Mouse (Mus musculus) lung, embryonic 14.5 days (tissue): Measurements from ENCODE around the gene Aif1. TPM values are rescaled to one million over a fixed set of nuclear protein-coding genes. Genes with fewer than 3 reads are reported as not detected.

Experiments
- ATAC-seq: fragments of 200-750 bp; cut with Nextera tagmentation; 2 replicates; pipeline ENCODE4 v1.8.0; 2017; ENCODE audit warnings: mild to moderate bottlenecking, moderate TSS enrichment, moderate library complexity; ENCODE audit not compliant: insufficient read depth
- DNase-seq: peaks from one replicate; pipeline ENCODE4 v3.0.0-alpha.2; 2015
- H3K27ac ChIP-seq: fragments of 300-500 bp; sonication (generic); 2 replicates; pipeline ENCODE4 v1.5.1; 2014; ENCODE audit warnings: low read depth, mild to moderate bottlenecking, moderate library complexity
- H3K27me3 ChIP-seq: fragments of 300-500 bp; sonication (generic); 2 replicates; pipeline ENCODE4 v1.6.1; 2014; ENCODE audit warnings: low read length, control low read depth; ENCODE audit not compliant: insufficient read depth
- H3K36me3 ChIP-seq: fragments of 300-500 bp; sonication (generic); 2 replicates; pipeline ENCODE4 v1.6.1; 2014; ENCODE audit warnings: control low read depth; ENCODE audit not compliant: insufficient read depth
- H3K4me1 ChIP-seq: fragments of 300-500 bp; sonication (generic); 2 replicates; pipeline ENCODE4 v1.6.1; 2014; ENCODE audit warnings: antibody characterized with exemption, control low read depth; ENCODE audit not compliant: insufficient read depth
- H3K4me2 ChIP-seq: fragments of 300-500 bp; sonication (generic); 2 replicates; pipeline ENCODE4 v1.6.1; 2014; ENCODE audit warnings: mild to moderate bottlenecking
- H3K4me3 ChIP-seq: fragments of 300-500 bp; sonication (generic); 2 replicates; pipeline ENCODE4 v1.5.1; 2014; ENCODE audit warnings: low read depth, low read length
- H3K9ac ChIP-seq: fragments of 300-500 bp; sonication (generic); 2 replicates; pipeline ENCODE4 v1.6.1; 2014
- H3K9me3 ChIP-seq: fragments of 300-500 bp; sonication (generic); 2 replicates; pipeline ENCODE4 v1.6.1; 2016; ENCODE audit warnings: low read depth, low read length, control low read depth
- CTCF ChIP-seq: IDR thresholded peaks from 2 replicates; pipeline ENCODE4 v1.5.1; 2016; ENCODE audit warnings: antibody characterized with exemption, low read depth
- WGBS: fragments of 180-500 bp; shearing (Covaris S2); extraction: QIAGEN DNeasy Blood & Tissue Kit; methylation state at CpG from one replicate; pipeline ENCODE4 v1.1.7; 2014; 5-methylcytosine and 5-hydroxymethylcytosine counted together
- polyA plus RNA-seq: library from polyadenylated mRNA; unstranded; fragments of >200 nt; fragmentation: Nextera tagmentation; extraction: Ambion mirVana; gene quantifications from 2 replicates; pipeline ENCODE4 v1.2.1, GENCODE M21; 2014

Aif1 gene
- polyA plus RNA-seq, 1 experiment from 2014 or later: 6.0 TPM

DNA sequence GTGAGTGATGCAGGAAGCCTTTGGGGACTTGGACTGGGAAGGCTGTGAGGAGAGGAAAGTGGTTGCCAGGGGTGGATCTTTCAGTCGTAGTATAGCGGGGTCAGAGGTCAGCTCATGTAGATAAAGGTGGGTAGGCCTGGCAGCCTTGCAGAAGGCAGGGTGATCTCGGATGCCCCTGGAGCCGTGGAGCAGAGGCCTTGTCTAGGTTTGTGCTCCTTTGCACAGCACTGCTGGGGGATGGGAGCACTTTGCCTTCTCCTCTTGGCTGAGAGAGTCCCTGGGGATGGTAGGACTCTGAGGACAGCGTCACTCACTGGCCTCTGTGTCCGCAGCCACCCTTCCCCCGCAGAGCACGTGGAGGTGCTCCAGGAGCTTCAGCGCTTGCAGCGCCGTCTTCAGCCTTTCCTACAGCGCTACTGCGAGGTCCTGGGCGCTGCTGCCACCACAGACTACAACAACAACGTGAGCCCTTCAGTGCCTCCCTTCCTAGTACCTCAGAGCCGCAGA is 35.3 kb downstream of the Aif1 start:
- 72% methylated on average over 16 of the region's 16 CpGs for WGBS
- no peaks in the 10 kb centered on the region for H3K9me3 ChIP-seq
- TF ChIP-seq CTCF: no peak
- no peak overlapping the region for H3K4me3 ChIP-seq
- peaks cover 8% of the 10 kb centered on the region for H3K4me1 ChIP-seq
- H3K36me3 ChIP-seq: peaks cover 80% of the 10 kb centered on the region
- no peak for ATAC-seq
- no peak overlapping the region for H3K9ac ChIP-seq
- no peak for DNase-seq
- H3K27me3 ChIP-seq: no peaks in the 10 kb centered on the region
- H3K27ac ChIP-seq: no peak overlapping the region
- H3K4me2 ChIP-seq: no peak overlapping the region

DNA sequence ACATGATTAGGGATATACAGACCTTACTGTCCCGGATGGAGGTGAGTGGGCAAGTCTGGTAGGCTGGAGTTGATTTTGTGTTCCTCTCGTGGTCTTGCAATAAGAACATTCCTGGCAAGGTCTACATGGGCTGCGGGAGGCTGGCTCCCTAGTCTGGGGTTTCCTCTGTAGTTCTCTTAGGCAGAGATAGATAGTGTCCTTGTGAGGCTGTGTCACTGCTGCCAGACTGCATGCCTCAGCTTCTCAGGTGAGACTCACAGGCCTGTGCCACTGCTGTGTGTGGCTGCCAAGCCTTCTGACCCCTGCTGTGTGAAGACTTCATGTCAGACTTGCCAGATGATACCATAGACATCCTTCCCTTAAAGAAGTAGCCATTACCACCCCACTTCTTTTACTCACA is 36.6 kb downstream of the Aif1 start:
- H3K27ac ChIP-seq: no peak overlapping the region

DNA sequence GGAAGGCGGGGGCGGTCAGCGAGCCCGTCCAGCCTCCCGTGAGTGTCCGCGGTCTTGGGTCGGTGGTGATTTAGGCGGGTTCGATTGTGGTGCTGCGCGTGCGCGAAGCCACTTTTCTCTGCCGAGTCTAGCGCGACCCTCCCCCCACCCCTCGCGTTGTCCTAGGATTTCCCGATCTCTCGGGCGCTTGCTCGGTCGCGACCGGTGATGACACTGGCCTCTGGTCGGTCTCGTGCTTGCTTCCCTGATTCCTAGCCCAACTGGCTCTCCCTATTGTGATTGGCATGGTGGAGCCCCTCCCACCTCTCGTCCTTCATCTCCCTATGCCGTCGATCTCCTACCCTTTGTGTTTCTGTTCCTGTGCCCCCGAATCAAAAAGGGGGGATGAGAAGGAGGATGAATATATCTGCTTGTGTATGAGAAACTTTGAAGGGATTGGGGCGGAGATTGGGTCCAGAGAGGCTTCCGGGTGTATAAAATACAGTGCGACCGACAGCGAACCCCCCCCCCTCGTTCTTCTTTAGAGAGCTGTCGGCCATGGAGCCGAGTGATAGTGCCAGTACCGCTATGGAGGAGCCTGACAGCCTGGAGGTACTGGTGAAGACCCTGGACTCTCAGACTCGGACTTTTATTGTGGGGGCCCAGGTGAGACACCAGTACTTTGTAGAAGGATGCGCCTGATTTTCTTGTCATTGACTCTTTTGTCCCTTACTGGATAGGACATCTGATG is 40.1 kb downstream of the Aif1 start:
- H3K27ac ChIP-seq: peak overlapping the region; percentile 95
- no peaks in the 10 kb centered on the region for H3K27me3 ChIP-seq
- peak; percentile 62 for ATAC-seq
- peak overlapping the region; percentile 85 for H3K4me2 ChIP-seq
- peak overlapping the region; percentile 77 for H3K4me3 ChIP-seq
- H3K36me3 ChIP-seq: peaks cover 32% of the 10 kb centered on the region
- H3K9me3 ChIP-seq: no peaks in the 10 kb centered on the region
- TF ChIP-seq CTCF: no peak
- H3K9ac ChIP-seq: peak overlapping the region; percentile 86
- peaks cover 8% of the 10 kb centered on the region for H3K4me1 ChIP-seq
- under 1% methylated on average over 39 of the region's 43 CpGs for WGBS
- peak; percentile 15 for DNase-seq

More for the DNA sequence above, 36.6 kb downstream of the Aif1 start:
- ATAC-seq (no peak), DNase-seq (no peak)
- Histone ChIP-seq H3K4me3 (no peak overlapping the region), H3K9me3 (no peaks in the 10 kb centered on the region), H3K9ac (no peak overlapping the region), H3K4me1 (peaks cover 8% of the 10 kb centered on the region), H3K4me2 (no peak overlapping the region), H3K36me3 (peaks cover 67% of the 10 kb centered on the region), H3K27me3 (no peaks in the 10 kb centered on the region)
- no peak for TF ChIP-seq CTCF
- WGBS: 80% methylated on average over 3 of the region's 3 CpGs

DNA sequence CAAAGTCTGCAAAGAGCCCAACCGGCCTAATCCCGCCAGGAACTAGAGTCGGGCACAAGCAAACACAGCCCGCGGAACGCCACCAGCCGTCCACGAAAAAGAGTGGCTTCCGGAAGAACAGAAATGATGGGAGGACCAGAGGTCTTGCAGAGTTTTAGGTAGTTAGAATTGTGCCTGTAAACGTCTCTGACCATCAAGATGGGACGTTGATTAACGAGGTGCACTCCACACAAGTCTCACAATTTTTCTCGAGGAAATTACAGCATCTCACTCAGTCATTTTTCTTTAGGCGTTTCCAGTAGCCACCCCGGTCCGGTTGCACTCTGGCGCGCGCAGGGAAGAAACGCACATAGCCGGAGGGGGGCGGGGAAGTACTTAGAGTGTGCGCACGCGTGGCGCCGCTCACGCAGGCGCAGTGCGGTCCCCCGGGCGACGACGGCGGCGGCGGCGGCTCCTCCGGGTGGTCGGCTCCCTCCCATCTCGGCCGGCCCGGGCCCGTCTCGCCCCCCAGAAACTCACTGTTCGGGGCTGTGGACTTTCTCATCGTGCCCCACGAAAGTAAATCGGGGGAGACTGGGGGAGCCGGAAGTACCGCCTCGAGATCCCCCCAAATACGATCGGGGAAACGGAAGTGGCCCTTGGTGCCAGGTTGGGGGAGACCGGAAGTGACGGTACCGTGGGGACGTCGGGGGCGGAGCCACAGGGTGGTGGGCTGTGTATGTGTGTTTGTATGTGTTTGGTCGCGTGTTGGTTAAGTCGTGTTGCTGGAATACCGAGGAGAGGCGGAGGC is 40.9 kb downstream of the Aif1 start, which contains the start of gene Bag6:
Gene Bag6, plus strand, starts transcription at position 378 of the 790 bp plus-strand sequence.
- peak; percentile 94 for ATAC-seq
- Histone ChIP-seq H3K9me3 (no peaks in the 10 kb centered on the region), H3K36me3 (peaks cover 27% of the 10 kb centered on the region), H3K4me3 (peak within 1 kb of the TSS; percentile 77), H3K4me1 (peaks cover 8% of the 10 kb centered on the region), H3K27me3 (no peaks in the 10 kb centered on the region), H3K4me2 (peak within 1 kb of the TSS; percentile 85), H3K27ac (peak within 1 kb of the TSS; percentile 95), H3K9ac (peak within 1 kb of the TSS; percentile 86)
- WGBS: under 1% methylated on average over 66 of the region's 66 CpGs
- DNase-seq: peak; percentile 97
- 0 out of 2 replicates have a peak, but pooled peaks have one; percentile 18 for TF ChIP-seq CTCF

DNA sequence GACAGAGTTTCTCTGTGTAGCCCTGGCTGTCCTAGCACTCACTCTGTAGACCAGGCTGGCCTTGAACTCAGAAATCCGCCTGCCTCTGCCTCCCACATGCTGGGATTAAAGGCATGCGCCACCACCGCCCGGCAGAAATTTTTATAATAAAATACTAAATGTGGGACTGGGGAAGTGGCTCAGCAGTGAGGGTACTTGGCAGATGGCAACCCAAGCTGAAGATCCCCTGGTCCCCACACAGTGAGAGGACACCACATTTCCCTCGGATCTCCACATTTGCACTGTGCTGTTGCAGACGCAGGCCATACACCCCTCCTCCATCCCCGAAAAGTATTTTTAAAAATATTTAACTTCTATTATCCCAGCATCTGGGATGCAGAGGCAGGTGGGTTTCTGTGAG is 42.4 kb downstream of the Aif1 start:
- H3K4me1 ChIP-seq: peaks cover 8% of the 10 kb centered on the region
- H3K27ac ChIP-seq: no peak overlapping the region
- H3K9ac ChIP-seq: no peak overlapping the region
- no peaks in the 10 kb centered on the region for H3K9me3 ChIP-seq
- DNase-seq (no peak), ATAC-seq (no peak)
- no peak for TF ChIP-seq CTCF
- WGBS: 91% methylated on average over 7 of the region's 7 CpGs
- H3K4me3 ChIP-seq: no peak overlapping the region
- no peak overlapping the region for H3K4me2 ChIP-seq
- no peaks in the 10 kb centered on the region for H3K27me3 ChIP-seq
- H3K36me3 ChIP-seq: peaks cover 22% of the 10 kb centered on the region

DNA sequence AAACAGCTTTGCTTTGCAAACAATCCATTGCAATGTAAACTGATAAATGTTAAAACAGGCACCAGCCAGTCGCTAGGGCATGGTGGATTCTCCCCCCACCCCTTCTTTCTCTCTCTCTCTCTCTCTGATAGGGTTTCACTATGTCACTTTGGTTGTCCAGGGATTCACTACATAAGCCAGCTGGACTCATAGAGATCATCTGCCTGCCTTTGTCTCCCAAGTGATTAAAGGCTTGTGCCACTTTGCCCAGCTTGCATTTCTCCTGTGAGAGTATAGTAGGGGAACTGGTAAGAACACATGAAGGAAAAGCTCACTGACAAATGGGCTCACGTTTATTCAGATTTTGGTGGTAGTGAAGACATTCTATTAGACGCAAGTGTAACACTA is 43.7 kb downstream of the Aif1 start:
- peaks cover 5% of the 10 kb centered on the region for H3K4me1 ChIP-seq
- WGBS: 60% methylated on average over 3 of the region's 3 CpGs
- no peak overlapping the region for H3K27ac ChIP-seq
- no peak for DNase-seq
- no peak for TF ChIP-seq CTCF
- H3K9me3 ChIP-seq: no peaks in the 10 kb centered on the region
- no peak overlapping the region for H3K4me2 ChIP-seq
- ATAC-seq: no peak
- H3K27me3 ChIP-seq: no peaks in the 10 kb centered on the region
- no peak overlapping the region for H3K4me3 ChIP-seq
- no peak overlapping the region for H3K9ac ChIP-seq
- H3K36me3 ChIP-seq: 0 out of 2 replicates have a peak, but pooled peaks cover 15% of the 10 kb centered on the region
